Mouse (Mus musculus) retina, postnatal 7 days (tissue): ENCODE results near the gene Ube2l6.

Source experiments
- DNase-seq: peaks from one replicate; pipeline ENCODE4 v3.0.0-alpha.2; 2012; ENCODE audit warnings: low read depth, low spot score

Gene Ube2l6

GRCm38 (mm10) chr2:84837817-84838592 lies 39.4 kb downstream of the Ube2l6 start:
- DNase-seq, result no peak

- DNase-seq, result no peak
These were observed 39.9 kb downstream of the Ube2l6 start, which contains the start of gene Slc43a1 for GRCm38 (mm10) chr2:84838593-84838949. Gene Slc43a1, plus strand, starts transcription at chr2:84838850.

- DNase-seq, result no peak
These were observed 40.7 kb downstream of the Ube2l6 start for GRCm38 (mm10) chr2:84838993-84839980.

- DNase-seq, result no peak
These were observed 41.6 kb downstream of the Ube2l6 start for GRCm38 (mm10) chr2:84840016-84840747.

- no peak for DNase-seq
These were observed 42.3 kb downstream of the Ube2l6 start for GRCm38 (mm10) chr2:84840748-84841563.

GRCm38 (mm10) chr2:84841905-84842304 lies 43.3 kb downstream of the Ube2l6 start:
- no peak for DNase-seq

- no peak for DNase-seq
These were observed 45.0 kb downstream of the Ube2l6 start for GRCm38 (mm10) chr2:84843654-84844053.

GRCm38 (mm10) chr2:84845226-84845625 lies 46.6 kb downstream of the Ube2l6 start:
- DNase-seq, result no peak

- no peak for DNase-seq
These were observed 51.9 kb downstream of the Ube2l6 start for GRCm38 (mm10) chr2:84850407-84851129.

- DNase-seq, result no peak
These were observed 52.8 kb downstream of the Ube2l6 start for GRCm38 (mm10) chr2:84851130-84852040.

- DNase-seq, result no peak
These were observed 57.1 kb downstream of the Ube2l6 start for GRCm38 (mm10) chr2:84855732-84856131.

GRCm38 (mm10) chr2:84858551-84858950 lies 59.9 kb downstream of the Ube2l6 start:
- no peak for DNase-seq
